Mouse (Mus musculus) A20 (cell line): ENCODE measurements at regions not wholly inside any gene's neighbourhood (a gene's known extent, or its start where the extent isn't known, plus 50 kb on each side); places are given as distances from the start of the nearest gene placed in this dataset.

ENCODE experiments used
- DNase-seq: peaks from one replicate; pipeline ENCODE4 v3.0.0-alpha.2; 2011; ENCODE audit warnings: low read depth, low spot score

DNA sequence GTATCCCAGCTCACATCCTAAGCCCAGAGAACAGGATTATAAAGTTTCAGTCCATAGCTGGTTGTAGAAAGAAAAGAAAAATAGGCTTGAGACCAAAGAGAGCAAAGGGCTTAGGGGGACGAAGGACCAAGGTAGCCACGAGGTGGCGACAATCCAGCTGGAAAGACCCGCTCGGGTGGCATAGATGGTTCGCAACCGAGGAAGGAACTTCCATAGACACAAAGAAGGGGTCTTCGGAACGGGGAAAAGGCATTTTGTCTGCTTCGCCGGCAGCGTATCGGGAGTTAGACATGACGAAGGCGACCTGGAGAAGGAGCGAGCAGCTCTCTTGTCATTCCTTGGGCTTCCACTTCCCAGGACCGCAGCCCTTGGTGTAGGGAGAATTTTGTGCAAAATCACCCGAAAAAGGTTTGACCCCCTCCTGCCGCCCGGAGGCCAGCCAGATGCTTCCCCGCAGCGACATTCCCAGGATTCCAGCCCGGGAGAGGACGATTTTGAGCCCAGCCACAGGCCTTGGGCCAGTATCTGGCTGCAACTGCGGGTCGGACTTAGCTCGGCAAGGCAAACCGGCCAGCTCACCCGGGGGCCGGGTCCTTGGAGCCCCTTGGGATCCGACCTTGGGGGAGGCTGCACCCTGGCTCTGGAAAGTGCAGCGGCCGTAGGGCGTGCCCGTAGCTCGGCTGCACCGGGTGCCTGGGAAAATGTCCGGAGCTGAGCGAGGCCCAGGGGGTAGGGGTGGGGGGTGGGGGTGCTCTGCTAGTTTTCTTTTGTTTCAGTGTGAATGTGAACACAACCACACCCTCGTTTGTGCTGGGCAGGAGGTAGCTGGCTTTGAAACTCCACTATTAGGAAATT lies 184.5 kb upstream of the Foxn2 start:
- peak; percentile 82 for DNase-seq

GRCm38 (mm10) chr17:88256599-88257544 lies 183.6 kb upstream of the Foxn2 start:
- DNase-seq = peak; percentile 61

GRCm38 (mm10) chr17:88258361-88258796 lies 182.1 kb upstream of the Foxn2 start:
- DNase-seq = no peak

DNA sequence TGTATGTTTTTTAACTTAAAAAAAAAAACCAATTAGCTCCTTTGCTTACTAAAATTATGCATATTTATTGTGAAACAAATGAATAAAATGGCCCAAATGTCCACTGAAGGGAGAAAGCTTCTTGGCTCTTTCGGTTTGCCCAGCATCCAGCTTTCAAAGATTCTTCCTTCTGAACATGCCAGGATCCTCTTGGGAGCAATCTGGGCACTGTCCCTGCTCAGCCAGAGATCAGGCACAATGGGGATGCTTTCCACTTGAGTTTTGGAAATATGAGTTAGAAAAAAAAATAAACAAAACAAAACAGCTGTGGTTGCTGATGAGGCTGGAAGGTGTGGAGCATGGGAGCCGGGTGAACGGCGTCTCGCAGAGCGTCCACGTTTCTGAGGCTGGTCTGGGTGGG lies 180.3 kb upstream of the Foxn2 start:
- no peak for DNase-seq

DNA sequence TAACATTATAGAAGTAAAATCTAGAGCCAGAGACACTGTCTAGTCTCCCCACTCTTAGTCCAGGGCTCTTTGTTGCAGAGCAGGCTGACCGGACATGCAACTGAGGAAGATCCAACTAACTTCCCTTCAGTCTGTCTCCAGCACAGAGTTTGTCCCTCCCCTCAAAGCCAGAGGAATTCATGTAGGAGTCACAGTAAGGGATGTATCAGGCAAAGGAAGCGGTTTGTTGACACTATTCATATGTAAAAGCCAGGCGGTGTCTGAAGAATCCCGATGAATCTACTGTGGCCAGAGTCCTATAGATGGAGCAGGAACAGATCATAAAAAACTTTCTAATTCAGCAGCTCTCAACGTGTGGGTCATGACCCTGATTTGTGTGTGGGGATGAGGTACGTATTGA lies 179.7 kb upstream of the Foxn2 start:
- no peak for DNase-seq

GRCm38 (mm10) chr17:88261556-88261955 lies 179.0 kb upstream of the Foxn2 start:
- no peak for DNase-seq

- no peak for DNase-seq
Measured at GRCm38 (mm10) chr17:88262326-88263187, 178.0 kb upstream of the Foxn2 start.

- no peak for DNase-seq
Measured at GRCm38 (mm10) chr17:88265291-88265690, 175.2 kb upstream of the Foxn2 start.

DNA sequence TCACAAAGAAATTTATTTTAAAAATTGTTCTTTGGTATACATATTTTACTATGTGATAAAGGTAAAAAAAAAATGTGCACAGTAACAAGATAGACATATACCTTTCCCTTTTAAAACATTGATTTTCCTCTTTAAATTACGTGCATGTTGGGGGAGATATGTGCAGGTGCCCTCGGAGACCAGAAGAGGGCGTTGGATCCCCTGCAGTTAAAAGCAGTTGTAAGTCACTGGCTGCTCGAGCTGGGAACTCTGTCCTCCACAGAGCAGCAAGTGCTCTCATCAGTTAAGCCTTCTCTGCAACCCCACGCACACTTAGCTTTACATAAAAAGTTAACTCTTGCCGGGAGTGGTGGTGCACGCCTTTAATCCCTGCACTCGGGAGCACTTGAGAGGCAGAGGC lies 172.3 kb upstream of the Foxn2 start:
- no peak for DNase-seq

DNA sequence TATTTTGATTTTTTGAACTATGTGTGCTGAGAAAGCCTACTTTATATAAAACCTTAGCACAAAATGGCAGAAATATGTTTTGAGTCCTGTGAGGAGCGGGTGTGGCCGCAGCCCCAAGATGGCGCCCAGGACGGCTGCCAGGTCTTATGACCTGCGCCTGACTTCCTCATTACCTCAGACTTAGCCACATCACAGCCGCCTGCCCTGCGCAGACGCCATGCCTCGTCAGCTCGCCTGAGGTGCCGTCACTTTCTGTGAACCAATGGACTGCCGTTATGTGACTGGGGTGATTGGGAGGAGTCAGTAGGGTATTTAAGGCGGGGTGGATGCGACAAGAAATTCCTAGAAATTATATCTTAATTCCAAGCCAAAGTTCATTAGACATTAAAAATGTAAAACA lies 171.7 kb upstream of the Foxn2 start:
- no peak for DNase-seq

DNA sequence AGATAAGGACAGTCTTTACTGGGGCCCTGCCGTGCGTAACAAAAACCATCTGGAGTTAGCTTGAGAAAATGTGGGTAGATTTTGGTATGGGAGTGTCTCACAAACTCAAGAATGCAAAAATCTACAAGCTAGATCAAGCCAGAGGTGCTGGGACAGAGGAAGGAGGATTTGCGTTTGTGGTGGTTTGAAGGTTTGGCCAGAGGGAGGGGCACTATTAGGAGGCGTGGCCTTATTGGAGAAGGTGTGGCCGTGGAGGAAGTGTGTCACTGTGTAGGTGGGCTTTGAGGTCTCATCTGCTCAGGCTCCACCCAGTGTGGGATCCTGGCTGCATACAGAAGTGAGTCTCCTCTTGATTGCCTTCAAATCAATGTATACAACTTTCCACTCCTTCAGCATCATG lies 169.6 kb upstream of the Foxn2 start:
- no peak for DNase-seq

GRCm38 (mm10) chr17:88272161-88272560 lies 168.3 kb upstream of the Foxn2 start:
- DNase-seq = no peak

- no peak for DNase-seq
Measured at GRCm38 (mm10) chr17:88273520-88273919, 167.0 kb upstream of the Foxn2 start.

DNA sequence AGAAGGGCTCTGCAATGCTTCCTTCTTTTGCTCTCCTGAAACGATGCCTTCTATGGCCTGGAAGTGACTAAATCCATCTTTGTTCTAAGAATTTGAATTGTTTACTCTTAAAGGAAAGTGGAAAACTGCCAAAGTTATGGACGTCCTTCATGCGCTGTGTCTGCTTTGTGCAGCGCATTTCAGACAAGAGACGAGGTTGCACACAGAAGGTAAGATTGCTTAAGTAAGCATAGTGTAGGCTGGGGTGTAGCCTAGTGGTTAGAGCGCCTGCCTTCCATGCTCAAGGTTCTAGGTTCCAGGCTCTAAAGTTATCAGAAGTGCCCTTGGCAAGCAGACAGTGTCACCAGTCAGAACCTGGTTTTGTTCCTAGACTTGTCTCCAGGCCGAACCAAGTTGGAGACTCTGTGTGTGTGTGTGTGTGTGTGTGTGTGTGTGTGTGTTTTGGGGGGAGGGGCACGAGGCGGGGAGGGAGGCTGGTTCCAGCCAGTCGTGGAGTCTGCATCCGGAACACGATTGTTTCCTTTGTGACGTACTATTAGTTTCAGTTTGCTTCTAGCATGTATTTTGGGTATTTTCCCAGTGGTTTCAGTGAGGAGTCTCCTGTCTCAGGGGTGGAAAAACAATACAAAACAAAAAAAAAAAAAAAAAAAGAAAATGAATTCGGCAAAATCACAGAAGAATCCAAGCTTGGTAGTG lies 166.4 kb upstream of the Foxn2 start:
- no peak for DNase-seq

- DNase-seq = no peak
Measured at GRCm38 (mm10) chr17:88274720-88275433, 165.6 kb upstream of the Foxn2 start.

DNA sequence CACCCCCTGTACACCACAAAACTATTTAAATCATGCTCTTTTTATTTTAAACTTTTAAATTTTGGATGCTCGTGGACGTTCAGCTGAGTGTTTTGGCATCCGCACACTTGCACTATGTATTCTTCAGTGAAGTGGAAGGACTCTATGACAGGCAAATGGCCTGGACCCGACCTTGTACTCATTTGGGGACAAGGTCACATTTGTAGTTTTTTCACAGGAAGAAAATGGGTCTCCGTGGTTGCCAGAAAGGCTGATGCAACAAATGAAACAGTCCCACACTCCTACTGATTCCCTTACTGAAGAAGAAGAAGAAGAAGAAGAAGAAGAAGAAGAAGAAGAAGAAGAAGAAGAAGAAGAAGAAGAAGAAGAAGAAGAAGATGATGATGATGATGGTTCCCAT lies 160.9 kb upstream of the Foxn2 start:
- DNase-seq = peak; percentile 52

- no peak for DNase-seq
Measured at GRCm38 (mm10) chr17:88282711-88283110, 157.8 kb upstream of the Foxn2 start.

DNA sequence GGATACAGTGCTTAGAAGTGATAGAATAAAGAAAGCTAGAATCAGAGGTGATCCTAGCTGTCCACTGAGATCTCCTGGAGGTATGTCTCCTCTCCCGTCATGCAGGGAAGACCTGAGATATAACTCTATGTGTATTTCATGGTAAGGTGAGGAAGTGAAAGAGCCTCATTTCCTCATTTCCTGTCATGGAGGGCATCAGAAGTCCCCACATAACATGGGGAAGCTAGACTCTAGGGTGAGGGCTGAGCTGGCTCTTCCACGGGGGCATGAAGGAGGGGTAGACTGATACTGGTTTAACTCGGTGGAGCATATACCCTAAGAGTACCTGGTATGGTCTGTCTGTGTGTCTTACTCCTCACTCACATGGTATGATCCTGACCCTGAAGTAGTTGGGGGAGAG lies 156.0 kb upstream of the Foxn2 start:
- peak; percentile 57 for DNase-seq

GRCm38 (mm10) chr17:88287861-88288260 lies 152.7 kb upstream of the Foxn2 start:
- DNase-seq = no peak

DNA sequence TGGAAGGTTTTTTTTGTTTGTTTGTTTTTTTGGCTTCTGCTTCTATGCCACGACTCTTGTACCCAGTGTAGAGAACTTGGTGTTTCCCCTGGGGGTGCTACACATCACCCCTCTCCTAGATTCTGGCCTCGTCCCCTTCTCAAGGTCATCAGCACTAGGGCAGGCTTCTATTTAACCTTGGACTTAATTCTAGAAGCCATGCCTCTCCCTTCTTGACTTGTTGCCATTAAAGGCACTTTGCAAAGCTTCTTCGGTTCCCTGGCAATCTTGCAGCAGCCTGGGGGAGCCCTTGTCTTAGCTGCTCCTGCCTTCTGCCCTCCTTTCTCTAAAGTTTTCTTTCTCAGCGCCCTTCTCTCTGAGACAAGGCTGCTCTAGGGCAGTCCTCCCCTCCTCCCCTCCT lies 143.0 kb upstream of the Foxn2 start:
- DNase-seq = no peak
